Mouse (Mus musculus): Measurements from ENCODE around the gene Dnajc14.

Gene Dnajc14

DNA sequence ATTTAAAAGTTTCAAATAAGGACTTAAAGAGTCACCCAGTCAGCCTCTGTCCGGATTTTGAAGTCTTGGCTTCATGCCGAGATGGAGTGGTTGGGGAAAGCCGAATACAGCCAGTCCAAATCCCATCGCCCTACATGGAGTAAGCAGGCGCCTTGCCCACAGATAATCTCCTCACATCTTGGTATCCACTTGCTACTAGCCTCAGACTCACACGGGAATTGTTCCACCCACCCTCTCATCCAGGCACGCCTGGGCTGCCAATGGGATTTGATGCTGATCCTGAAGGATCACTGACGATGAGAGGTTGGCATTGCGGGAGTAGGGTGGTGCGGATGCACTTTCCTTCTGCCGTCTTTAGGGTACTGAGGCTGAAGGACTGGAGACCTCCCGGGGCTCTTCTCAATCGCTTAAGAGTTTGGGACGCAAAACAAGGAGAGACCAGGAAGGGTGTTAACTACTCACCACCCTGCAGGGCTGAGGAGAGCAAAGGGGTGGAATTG, at the start of gene Dnajc14:
Gene Dnajc14, plus strand, starts transcription at position 292 of the 500 bp plus-strand sequence.
- no peak for DNase-seq (ENCODE audit: low read depth in 1 of 2, low spot score in 2 of 2)

DNA sequence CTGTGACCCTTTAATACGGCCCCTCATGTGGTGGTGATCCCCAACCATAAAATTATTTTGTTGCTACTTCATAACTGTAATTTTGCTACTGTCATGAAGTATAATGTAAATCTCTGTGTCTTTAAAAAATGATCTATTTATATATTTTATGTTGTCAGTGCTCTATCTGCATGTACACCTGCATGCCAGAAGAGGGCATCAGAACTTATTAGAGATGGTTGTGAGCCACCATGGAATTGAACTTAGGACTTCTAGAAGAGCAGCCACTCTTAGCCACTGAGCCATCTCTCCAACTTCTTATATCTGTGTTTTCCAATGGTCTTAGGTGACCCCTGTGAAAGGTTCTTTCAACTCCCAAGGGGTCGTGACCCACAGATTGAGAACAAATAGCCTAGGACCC, 31.0 kb upstream of the Dnajc14 start:
- no peak for DNase-seq (ENCODE audit: low read depth in 1 of 2, low spot score in 2 of 2)

DNA sequence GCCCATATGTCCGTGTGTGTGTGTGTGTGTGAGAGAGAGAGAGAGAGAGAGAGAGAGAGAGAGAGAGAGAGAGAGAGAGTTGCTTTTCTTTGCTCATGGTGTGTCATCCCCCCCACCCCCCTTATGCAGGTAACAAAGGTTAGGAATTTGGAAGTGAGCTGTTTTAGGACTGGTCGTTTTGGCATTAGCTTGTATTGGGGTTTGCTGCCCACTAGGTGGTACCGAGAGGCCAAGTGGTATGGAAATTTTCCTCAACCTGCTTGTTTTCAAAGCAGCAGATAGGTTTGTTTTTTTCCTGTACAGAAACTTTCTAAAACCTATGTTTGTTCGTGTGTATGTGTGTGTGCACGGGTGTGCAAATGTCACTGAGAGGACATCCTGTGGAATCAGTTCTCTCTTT, 30.2 kb upstream of the Dnajc14 start:
- DNase-seq (ENCODE audit: low read depth in 1 of 2, low spot score in 2 of 2) = no peak

DNA sequence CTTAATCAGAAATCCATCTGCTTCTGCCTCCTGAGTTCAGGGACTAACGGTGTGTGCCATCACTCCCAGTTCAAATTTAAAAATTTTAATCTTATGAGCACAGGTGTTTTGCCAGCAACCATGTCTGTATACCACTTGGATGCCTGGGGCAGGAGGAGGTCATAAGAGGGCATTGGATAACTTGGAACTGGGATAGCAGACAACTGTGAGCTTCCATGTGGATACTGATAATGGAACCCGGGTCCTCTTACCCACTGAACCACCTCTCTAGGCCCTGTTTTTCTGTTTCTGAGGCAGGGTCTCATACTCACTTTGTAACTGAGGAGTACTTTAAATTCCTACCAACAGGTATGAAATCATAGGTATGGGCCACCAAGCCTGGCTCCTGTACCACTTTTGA, 25.4 kb upstream of the Dnajc14 start:
- DNase-seq (ENCODE audit: low read depth in 1 of 2, low spot score in 2 of 2) = no peak

DNA sequence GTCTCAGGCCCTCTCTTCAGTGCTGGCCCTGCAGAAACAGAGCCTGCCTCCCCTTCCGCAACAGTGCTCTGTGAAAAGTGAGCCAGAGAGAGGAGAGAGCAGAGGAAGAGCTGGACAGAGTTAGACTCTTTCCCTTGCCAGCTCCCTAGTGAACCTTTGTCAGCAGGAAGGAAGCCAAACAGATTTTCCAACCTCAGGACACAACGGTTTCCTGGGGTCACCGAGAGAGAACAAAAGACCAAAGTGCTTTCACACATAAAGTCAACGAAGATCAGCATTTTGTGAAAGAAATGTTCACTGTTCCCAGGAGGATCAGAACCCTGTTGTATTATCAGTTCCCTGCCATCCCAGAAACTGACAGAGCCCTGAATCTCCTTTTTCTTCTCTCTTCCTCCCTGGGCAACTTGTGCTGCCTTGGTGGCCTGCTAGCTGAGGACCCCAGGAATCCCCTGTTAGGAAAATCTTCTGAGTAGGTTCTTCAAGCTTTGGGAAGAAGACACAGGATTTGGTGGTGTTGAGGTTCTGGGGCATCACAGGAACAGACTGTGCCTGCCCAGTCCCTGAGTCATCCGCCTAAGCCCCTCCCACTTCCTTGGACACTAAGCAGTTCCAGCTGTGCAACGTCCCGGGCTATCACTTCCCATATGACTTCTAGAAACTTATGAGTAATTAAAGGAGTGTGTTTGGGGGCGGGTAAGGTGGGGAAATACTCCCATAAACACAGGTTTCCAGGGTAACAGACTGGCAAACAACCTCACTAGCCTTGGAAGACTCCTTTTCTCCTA, 24.7 kb upstream of the Dnajc14 start:
- DNase-seq (ENCODE audit: low read depth in 1 of 2, low spot score in 2 of 2) = peak; percentile 70 to 89

DNA sequence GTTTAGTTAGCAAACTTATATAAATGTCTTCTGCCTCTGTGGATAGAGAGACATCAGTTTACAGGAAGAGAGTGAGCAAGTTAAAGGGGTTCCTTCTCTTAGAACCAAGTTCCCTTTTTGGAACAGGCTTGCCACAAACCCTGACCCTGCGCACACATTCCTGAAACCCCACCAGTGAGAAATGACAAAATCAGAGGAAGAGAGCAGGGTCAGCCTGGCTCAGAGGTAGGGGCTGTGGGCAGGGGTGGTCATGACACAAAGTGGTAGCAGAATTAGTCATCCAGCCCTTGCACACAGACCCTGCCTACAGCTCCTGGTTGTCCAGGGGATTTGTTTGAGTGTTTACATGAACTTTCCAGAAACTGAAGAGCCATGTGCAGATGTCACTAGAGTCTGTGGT, 23.7 kb upstream of the Dnajc14 start:
- DNase-seq (ENCODE audit: low read depth in 1 of 2, low spot score in 2 of 2) = peak in 1 of 2 experiments; percentile 34

DNA sequence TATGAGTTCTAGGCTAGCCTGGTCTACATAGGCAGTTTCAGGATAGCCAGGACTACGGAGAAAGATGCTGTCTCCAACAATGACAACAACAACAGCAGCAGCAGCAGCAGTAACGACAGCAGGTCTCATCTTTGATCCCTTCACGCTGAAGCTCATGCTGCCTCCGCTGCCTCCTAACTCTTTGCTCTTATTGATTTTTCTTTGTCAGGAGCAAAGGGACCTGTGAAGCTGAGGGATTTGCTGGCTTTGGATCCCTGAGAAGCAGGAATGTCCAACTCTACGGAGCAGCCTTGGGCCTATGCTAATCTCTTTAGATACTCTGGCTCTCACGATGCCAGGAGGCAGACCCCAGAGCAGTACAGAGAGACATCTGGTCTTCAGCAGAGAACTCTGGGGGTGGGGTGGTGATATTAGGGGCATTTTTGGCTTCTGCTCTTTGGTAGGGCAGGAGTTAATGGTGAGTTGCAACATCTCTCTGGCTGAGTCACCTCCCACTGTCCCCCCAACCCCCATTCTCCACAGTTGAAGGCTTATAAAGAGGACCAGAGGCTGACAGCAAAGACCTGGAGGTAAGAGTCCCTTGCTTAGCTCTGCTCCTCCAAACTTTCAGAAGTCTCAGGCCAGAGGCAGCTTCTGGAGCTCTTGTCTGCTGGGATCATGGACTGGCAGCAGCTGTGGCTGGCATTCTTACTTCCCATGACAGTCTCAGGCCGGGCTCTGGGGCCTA, 13.3 kb upstream of the Dnajc14 start, which contains the start of gene Mmp19:
Gene Mmp19, plus strand, starts transcription at position 513 of the 727 bp plus-strand sequence.
- DNase-seq (ENCODE audit: low read depth in 1 of 2, low spot score in 2 of 2) = no peak

DNA sequence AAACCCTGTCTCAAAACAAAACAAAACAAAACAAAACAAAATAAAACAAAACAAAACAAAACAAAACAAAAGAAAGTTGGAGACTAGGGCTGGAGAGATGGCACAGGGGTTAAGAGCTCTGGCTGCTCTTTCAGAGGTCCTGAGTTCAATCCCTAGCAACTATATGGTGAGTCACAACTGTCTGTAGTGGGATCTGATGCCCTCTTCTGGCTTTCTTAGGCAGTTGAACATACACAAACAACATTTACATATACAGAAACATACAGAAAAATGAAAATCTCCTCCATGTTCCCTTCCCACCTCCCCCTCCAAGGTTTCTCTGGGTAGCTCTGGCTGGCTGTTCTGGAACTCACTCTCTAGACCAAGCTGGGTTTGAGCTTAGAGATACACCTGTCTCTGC, 11.8 kb upstream of the Dnajc14 start:
- DNase-seq (ENCODE audit: low read depth in 1 of 2, low spot score in 2 of 2) = no peak

DNA sequence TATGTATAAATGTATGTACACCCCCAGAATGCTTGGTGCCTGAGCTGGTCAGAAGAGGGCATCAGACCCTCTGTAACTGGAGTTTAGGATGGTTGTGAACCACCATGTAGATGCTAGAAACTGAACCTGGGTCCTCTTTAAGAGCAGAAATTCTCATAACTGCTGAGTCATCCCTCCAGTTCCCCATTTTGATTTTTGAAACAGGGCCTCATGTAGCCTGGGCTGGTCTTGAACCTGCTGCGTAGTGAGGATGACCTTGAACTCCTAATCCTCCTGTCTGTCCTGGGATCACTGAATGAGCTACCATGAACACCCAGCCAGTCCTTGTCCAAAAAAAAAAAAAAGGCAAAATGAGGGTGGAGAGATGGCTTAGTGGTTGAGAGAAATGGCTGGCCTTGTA, 10.6 kb upstream of the Dnajc14 start:
- DNase-seq (ENCODE audit: low read depth in 1 of 2, low spot score in 2 of 2) = no peak

DNA sequence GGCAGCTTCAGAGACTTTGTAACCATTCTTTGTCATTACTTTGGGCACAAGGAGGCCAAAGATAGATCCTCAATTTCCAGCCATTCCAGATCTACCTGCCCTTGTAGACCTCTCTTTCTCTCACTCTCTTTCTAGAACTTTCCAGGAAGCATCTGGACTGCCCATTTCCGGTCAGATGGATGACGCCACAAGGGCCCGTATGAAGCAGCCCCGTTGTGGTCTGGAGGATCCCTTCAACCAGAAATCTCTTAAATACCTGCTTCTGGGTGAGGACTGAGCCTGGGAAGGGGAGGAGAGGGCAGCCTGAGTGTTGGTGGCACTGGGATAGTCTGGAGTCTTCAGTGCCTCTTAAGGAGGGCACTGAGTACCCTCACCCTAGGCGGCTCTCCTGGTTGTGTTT, 9.5 kb upstream of the Dnajc14 start:
- DNase-seq (ENCODE audit: low read depth in 1 of 2, low spot score in 2 of 2) = no peak

DNA sequence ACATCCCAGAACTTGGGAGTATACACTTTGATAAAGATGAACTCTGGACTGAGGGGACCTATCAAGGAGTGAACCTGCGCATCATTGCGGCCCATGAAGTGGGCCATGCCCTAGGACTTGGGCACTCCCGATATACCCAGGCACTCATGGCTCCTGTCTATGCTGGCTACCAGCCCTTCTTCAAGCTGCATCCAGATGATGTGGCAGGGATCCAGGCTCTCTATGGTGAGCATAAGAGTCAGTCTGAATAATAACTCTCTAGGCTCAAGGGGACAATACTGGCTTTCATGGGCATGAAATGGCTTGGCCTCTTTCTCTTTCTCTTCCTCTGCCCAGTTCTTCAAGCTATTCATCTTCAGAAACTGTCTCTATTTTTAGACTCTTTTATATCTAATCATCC, 8.3 kb upstream of the Dnajc14 start:
- DNase-seq (ENCODE audit: low read depth in 1 of 2, low spot score in 2 of 2) = no peak

DNA sequence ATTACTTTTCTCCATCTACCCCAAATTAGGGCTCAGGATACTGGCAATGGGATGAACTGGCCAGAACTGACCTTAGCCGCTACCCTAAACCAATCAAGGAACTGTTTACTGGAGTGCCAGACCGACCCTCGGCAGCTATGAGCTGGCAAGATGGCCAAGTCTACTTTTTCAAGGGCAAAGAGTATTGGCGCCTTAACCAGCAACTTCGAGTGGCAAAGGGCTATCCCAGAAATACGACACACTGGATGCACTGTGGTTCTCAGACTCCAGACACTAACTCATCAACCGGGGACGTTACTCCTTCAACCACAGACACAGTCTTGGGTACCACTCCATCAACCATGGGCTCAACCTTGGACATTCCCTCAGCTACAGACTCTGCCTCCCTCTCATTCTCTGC, 5.2 kb upstream of the Dnajc14 start:
- DNase-seq (ENCODE audit: low read depth in 1 of 2, low spot score in 2 of 2) = no peak

DNA sequence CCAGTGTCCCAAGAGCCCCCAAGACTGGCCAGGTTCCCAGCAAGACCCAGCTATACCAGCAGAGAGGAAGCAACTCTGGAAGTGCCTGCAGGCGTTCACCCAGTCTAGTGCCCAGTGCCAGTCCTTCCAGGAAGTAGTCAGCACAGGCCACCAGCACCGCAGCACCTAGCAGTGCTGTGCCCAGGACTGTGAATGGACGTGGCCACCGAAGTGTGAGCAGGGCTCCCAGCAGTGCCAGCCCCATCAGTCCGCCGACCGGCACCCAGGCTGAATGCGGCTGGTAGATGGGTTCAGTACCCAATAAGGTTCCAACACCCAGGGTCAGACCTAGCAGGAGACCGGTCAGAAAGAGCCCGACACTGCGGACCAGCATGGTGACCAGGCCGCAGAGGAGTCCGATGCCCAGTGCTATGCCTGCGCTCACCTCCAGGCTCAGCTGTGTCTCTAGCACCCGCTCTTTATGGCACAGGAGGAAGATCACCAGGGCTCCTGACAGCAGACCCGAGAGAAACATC, 1.8 kb upstream of the Dnajc14 start:
- DNase-seq (ENCODE audit: low read depth in 1 of 2, low spot score in 2 of 2) = no peak

DNA sequence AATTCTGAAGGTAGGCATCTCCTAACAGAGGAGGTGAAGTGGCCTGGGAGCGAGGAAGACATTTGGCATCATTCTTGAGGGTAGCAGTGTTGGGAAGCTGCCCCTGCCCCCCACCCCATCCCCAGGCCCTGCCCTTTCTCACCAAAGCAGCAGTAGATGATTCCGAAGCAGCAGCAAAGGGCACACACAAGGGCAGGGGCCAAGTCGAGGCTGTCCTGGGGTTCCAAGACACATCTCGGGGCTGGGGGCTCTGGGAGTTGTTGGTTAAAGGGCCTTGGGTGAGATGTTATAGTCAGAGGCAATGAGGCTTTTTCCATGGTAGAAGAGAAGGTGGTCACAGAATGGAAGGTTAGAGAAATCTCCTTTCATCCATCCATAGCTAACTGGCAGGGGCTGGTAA, 906 bp upstream of the Dnajc14 start:
- no peak for DNase-seq (ENCODE audit: low read depth in 1 of 2, low spot score in 2 of 2)

DNA sequence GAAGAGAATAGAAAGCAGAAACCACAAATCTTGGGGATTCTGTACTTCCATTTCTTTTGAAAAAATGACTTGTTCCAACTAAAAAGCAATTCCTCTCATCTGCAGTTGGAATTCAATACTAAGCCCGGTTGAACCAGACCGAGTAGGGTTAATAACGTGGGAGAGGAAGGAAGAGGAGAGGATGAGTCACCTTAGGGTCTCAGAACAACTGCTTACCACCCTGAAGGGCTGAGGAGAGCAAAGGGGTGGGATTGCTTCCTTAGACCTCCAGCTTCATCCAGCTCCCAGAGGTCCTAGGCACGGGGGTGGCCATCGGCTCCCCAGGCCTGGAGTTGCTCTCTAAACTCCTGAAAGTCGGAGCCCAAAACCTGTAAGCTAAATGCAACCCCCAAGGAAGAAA, 501 bp upstream of the Dnajc14 start:
- DNase-seq (ENCODE audit: low read depth in 1 of 2, low spot score in 2 of 2) = no peak

DNA sequence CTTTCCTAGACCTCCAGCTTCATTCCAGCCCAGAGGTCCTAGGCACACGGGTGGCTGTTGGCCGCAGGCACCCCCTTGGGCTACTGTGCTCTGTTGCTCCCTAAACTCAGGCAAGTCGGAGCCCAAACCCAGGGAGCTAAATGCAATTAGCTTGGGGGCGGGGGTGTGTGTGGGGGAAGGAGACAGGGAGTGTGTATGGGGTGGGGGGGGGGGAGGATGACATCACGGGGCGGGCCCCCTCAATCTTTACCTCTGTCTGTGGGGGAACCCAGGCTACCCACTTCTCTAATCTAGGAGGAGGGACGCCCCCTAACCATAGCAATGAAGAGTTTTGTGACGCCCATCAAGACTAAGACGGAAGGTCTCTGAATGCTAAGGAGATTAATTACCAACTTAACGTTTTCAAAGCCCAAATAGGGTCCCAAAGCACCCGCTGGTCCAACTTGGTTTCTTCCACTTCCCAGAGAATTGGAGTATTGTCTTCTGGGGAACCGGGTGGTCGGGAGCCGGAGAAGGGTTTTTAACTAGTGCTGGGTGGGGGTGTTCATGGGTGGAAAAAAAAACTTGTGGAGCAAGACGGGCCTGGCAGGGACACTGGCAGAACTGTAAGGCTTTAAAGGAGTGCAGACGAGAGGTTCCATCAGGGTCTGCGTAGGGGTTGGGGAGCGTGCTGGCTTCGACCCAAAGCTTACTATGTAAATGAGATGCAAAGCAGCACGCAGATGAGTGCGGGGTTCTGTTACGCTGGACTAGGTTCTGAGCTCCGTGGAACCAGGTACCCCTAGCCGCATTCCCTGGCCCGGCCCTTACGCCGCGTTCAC, 619 bp downstream of the Dnajc14 start, which contains the start of gene Tmem198b:
Gene Tmem198b, minus strand, starts transcription at position 100 of the 821 bp plus-strand sequence.
- DNase-seq (ENCODE audit: low read depth in 1 of 2, low spot score in 2 of 2) = peak in 1 of 2 experiments; percentile 18

DNA sequence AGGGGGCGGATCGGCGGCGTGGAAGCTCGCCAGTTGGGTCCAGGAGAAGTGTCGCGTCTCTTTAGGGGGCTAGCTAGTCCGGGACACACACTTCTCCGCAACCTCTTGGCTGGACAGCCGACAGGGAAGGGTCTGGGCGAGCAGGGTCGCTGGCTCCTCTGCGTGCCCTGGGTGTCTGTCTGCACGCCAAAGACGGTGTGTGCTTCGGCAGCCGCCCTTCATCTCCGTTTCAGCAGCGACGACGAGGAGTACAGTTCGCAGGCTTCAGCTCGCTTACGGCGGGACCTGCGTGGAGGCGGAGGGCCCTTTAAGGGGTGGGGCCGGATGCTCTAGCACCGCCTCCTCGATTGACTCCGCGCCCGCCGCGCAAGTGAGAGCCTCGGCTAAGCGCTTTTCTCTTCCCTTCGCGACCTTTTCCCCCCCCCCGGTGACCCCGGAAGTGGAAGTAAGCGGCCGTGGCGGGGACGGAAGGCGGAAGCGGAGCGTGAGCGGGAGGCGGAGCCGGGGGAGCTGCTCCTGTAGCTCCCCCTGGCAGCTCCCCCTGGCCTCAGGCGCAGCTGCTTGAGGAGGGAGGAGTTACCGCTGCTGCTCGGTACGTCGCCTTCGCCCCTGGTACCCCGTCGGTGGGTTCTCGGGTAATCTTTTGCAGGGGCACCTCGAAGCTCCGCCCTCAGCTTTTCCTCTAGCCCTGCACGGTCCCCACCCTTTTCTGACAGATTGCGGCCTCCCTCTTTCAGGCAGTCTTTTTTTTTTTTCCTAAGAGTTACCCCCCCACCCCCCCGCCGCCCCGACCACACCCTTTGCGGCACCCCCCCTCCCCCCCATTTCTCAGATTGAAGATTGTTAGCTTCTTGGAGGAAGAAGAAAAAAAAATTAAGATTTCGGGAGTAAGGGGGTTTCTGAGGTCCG, 1.5 kb downstream of the Dnajc14 start:
- DNase-seq (ENCODE audit: low read depth in 1 of 2, low spot score in 2 of 2) = peak; percentile 81 to 87

DNA sequence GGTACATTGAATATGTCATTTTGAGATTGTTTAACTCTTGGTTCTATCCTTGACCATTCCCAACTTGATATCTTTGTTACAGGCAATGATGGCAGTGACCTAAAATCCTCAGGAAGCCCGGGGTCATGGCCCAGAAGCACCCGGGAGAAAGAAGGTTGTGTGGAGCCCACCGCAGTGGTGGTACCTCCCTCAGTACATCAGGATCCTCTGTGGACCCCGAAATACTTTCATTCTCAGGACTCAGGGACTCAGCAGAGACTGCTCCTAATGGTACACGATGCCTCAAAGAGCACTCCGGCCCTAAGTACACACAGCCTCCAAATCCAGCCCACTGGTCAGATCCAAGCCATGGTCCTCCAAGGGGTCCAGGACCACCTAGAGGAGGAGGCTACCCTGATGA, 2.2 kb downstream of the Dnajc14 start:
- no peak for DNase-seq (ENCODE audit: low read depth in 1 of 2, low spot score in 2 of 2)

DNA sequence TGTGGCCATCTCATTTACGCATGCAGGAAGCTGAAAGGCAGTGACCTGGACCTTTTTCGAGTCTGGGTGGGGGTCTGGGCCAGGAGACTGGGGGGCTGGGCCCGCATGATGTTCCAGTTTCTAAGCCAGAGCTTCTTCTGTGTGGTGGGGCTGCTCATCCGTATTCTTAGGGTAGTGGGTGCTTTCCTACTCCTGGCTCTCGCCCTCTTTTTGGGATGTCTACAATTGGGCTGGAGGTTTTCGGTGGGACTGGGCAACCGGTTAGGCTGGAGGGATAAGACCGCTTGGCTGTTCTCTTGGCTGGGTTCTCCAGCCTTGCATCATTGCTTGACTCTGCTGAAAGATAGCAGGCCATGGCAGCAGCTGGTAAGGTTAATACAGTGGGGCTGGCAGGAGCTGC, 3.2 kb downstream of the Dnajc14 start:
- DNase-seq (ENCODE audit: low read depth in 1 of 2, low spot score in 2 of 2) = no peak

DNA sequence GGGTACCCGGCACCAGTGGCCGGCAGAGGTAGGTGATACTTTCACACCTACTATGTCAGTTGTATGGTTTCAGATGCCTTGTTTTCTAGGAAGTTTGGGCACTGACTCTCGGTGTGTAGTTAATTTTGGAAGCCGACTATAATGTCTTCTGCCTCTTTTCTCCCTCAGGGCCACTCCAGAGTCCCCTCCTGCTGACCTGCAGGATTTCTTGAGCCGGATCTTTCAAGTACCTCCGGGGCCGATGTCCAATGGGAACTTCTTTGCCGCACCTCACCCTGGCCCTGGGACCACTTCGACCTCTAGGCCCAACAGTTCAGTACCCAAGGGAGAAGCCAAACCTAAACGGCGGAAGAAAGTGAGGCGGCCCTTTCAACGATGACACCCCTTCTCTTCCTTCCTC, 13.2 kb downstream of the Dnajc14 start, which contains the start of gene Sarnp:
Gene Sarnp, plus strand, starts transcription at position 301 of the 400 bp plus-strand sequence.
- DNase-seq (ENCODE audit: low read depth in 1 of 2, low spot score in 2 of 2) = no peak
